Mouse (Mus musculus) embryo, embryonic 9.5 days (tissue): ENCODE data around the gene Bicc1.

Experiments
- DNase-seq: peaks from one replicate; pipeline ENCODE4 v3.0.0-alpha.2; 2017; ENCODE audit errors: extremely low spot score

Gene Bicc1

GRCm38 (mm10) chr10:71122480-71122879 lies 37.0 kb downstream of the Bicc1 start:
- no peak for DNase-seq

GRCm38 (mm10) chr10:71120769-71121165 lies 38.7 kb downstream of the Bicc1 start:
- DNase-seq: no peak

GRCm38 (mm10) chr10:71120121-71120768 lies 39.3 kb downstream of the Bicc1 start:
- DNase-seq: no peak

- no peak for DNase-seq
Observed at GRCm38 (mm10) chr10:71119120-71119847, 40.2 kb downstream of the Bicc1 start.

GRCm38 (mm10) chr10:71117766-71118165 lies 41.7 kb downstream of the Bicc1 start:
- DNase-seq: no peak

GRCm38 (mm10) chr10:71114260-71114920 lies 45.1 kb downstream of the Bicc1 start:
- DNase-seq: no peak

- DNase-seq: no peak
Observed at GRCm38 (mm10) chr10:71106491-71107205, 52.9 kb downstream of the Bicc1 start.

- no peak for DNase-seq
Observed at GRCm38 (mm10) chr10:71104791-71105190, 54.7 kb downstream of the Bicc1 start.

- no peak for DNase-seq
Observed at GRCm38 (mm10) chr10:71100815-71101499, 58.5 kb downstream of the Bicc1 start.

- no peak for DNase-seq
Observed at GRCm38 (mm10) chr10:71094707-71095254, 64.7 kb downstream of the Bicc1 start.

- DNase-seq: no peak
Observed at GRCm38 (mm10) chr10:71093312-71093711, 66.2 kb downstream of the Bicc1 start.

GRCm38 (mm10) chr10:71087359-71087716 lies 72.2 kb downstream of the Bicc1 start:
- no peak for DNase-seq

GRCm38 (mm10) chr10:71086571-71087358 lies 72.7 kb downstream of the Bicc1 start:
- DNase-seq: no peak

- no peak for DNase-seq
Observed at GRCm38 (mm10) chr10:71082986-71083385, 76.5 kb downstream of the Bicc1 start.

GRCm38 (mm10) chr10:71078856-71079255 lies 80.6 kb downstream of the Bicc1 start:
- DNase-seq: no peak

- no peak for DNase-seq
Observed at GRCm38 (mm10) chr10:71065009-71065408, 94.5 kb downstream of the Bicc1 start.

- DNase-seq: no peak
Observed at GRCm38 (mm10) chr10:71064576-71064975, 94.9 kb downstream of the Bicc1 start.

GRCm38 (mm10) chr10:71062151-71062550 lies 97.3 kb downstream of the Bicc1 start:
- no peak for DNase-seq

- peak; percentile 16 for DNase-seq
Observed at GRCm38 (mm10) chr10:71060269-71060668, 99.2 kb downstream of the Bicc1 start.

- peak; percentile 10 for DNase-seq
Observed at GRCm38 (mm10) chr10:71058616-71059247, 100.8 kb downstream of the Bicc1 start.
